Mouse (Mus musculus): Measurements from ENCODE around the gene Gm3336. TPM values are rescaled to one million over a fixed set of nuclear protein-coding genes. Genes with fewer than 3 reads are reported as not detected.

The Gm3336 gene
- total RNA-seq, 1 experiment from 2014 or later = not detected

DNA sequence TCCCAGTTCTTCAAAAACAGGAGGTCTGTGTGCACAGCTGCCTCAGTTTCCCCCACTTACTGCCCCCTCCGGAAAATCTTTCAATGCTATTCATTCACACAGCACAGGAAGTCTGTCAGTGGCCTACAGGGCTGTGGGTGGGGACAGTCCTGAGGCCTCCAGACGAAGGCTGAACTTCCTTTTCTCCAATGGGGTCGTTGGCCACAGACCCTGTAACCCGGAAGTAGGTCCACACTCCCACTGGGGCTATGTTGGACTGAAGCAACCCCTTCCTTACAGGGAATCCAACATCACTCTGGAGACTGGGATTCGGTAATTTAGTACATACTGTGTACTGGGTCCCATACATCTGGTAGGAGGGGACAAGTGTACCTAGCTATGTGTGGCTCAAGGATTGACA is 24.7 kb upstream of the Gm3336 start:
- ATAC-seq (replicated peaks; ENCODE audit: low read depth, poor library complexity, severe bottlenecking) = peak; percentile 24; the same call in 1 of the 2 replicates

DNA sequence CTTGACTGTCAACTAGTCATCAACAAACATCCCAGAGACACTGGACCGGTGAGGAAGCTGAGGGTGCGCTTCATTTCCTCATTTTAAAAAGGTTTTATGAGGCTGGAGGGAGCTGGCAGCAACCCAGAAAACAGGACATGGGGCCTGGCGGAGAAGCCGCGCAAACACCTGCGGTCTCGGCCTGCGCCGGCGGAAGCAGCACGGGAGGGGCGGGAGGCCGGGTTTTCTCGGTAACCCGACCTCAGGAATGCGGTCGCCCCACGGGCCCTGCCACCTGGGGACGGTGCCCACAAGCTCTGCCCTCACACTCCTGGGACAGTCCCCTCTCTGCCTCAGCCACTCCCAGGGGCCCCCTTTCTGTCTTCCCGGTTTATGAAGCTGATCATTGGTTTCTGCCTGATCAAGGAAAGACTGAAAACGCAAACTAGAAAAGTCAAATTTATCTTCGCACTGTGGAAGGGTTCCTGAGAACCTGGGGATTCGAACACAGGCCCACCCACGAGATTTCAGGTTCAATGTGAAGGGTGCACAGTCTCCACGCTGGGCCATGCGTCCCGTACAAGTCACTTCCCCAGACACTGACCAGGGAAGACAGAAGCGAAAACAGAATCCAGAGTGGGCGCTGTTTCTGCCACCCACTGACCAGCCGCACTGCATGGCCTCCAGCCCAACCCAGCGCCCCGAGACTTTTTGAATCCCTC is 22.9 kb upstream of the Gm3336 start:
- ATAC-seq (replicated peaks; ENCODE audit: low read depth, poor library complexity, severe bottlenecking) = peak; percentile 19

DNA sequence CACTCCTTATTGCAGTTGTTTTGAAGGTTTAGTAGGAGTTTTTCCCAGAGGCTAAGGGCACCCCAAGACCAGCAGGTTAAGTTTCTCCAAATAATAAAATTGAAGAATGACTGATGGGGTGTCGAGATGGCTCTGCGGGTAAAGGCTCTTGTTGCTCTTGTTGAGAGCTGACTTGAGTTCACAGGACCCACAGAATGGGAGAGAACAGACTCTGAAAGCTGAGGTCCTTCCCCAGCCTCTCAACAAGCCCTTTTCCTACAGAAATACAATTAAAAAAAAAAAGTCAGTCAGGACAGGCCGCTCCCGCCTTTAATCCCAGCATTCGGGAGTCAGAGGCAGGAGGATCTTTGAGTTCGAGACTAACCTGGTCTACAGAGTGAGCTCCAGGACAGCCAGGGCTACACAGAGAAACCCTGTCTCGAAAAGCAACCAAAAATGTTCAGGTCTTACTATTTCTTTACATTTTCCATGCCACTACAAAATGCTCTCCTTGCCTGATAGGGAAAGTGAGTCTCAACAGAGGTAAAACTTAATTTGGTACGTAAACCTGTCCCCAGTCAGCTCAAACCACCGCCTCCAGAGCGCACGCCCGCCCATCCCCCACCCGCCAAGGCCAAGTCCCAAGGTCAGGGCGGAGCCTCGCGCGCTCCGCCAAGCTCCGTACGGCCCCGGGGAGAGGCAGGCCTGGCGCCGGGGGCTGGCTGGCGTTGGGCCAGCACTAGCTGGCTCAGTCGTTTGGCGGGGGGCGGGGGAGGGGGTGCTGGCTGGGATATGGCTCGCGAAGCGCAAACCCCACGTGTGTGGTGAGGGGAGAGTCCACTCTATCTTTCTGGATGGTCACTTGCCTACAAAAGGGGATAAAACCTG is 22.1 kb upstream of the Gm3336 start:
- ATAC-seq (replicated peaks; ENCODE audit: low read depth, poor library complexity, severe bottlenecking) = no peak

DNA sequence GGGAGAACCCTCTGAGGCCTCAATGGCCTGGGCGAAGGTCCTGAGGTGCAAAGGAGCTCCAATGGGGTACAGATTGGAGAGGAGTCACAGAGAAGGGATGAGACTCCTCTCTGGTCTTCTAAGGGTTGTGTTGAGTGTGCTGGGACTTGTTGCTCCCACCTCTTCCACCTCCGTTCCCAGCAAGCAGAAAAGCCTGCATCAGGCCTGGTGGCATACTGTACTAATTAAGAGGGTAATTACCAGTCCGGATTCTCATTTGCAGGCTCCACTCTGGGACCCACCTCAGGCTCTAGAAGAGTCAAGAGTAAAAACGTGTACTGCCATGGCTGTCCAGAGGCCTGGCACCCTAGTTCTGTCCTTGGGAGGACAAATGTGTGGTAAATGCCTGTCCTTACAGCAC is 21.4 kb upstream of the Gm3336 start:
- ATAC-seq (replicated peaks; ENCODE audit: low read depth, poor library complexity, severe bottlenecking) = no peak

DNA sequence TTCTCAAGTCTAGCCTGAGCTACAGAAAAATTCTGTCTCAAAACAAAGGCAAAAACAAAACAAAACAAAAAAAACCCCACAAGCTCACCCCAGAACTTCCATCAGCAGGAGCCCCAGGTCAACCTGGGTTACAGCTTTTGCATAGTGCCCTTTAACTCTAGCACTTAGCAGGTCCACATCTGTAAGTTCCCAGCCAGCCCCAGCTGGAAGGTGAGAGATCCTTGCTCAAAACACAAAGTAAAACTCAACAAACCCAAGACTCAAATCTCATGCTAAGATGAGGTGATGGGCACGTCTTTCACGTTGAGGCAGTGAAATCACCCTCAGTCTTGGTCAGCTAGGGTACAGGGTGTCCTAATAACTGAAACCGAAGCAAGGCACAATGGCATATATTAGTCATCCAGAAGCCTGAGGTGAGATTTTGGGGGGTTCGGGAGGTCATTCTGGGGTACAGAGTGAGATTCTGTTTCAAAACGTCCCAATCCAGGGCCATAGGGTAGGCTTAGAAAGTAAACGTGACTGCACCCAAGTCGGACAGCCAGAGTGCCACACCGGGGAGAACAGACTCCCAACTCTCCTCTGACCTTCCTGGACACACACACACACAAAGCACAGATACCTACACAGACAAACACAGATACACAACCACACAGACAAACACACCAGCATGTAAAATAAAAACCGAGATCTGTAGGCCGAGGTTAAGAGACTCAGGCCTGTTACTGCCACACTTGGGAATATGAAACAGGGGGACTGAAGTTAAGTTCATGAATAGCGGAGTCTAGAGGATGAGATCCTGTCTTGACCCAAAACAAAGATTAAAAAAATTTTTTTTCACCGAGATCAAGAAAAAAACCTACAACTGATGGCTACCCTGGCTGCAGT is 20.7 kb upstream of the Gm3336 start:
- ATAC-seq (replicated peaks; ENCODE audit: low read depth, poor library complexity, severe bottlenecking) = no peak

DNA sequence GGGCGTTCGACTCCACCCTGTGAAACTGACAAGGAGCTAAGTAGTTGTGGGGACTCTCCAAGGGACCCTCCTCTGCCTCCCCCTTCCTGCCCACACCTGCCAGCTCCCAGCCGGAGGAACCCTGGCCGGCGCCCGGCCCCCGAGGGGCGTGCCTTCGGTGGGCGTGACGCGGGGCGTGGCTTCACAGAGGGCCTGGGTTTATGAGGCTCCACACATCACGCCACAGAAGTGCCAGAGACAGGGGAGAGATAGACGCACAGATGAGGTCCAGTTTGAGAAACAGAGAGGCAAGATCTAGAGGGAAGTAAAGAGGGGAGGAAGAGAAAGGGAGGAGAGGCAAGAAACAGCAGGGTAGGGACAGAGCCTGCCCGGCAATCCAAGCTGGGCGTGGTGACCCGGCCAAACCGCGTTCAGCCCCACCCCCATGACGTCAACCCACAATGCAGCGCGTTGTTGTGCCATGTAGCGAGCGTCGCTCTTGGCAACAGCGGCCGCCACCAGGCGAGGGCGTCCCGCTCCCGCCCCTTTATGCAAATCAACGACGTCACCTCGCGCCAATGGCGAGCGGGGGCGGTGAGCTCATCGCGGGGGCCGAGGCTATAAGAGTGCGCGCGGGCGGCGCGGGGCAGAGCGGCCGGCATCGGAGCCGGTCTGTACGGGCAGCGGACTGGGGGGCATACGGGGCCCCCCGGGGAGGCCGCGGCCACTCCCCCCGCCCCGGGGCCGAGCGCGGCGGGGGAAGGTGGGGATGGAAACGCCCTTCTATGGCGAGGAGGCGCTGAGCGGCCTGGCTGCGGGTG is 19.8 kb upstream of the Gm3336 start, which contains the start of gene Jund:
Gene Jund, plus strand, starts transcription at position 640 of the 800 bp plus-strand sequence.
- peak; percentile 45 for ATAC-seq (replicated peaks; ENCODE audit: low read depth, poor library complexity, severe bottlenecking)

DNA sequence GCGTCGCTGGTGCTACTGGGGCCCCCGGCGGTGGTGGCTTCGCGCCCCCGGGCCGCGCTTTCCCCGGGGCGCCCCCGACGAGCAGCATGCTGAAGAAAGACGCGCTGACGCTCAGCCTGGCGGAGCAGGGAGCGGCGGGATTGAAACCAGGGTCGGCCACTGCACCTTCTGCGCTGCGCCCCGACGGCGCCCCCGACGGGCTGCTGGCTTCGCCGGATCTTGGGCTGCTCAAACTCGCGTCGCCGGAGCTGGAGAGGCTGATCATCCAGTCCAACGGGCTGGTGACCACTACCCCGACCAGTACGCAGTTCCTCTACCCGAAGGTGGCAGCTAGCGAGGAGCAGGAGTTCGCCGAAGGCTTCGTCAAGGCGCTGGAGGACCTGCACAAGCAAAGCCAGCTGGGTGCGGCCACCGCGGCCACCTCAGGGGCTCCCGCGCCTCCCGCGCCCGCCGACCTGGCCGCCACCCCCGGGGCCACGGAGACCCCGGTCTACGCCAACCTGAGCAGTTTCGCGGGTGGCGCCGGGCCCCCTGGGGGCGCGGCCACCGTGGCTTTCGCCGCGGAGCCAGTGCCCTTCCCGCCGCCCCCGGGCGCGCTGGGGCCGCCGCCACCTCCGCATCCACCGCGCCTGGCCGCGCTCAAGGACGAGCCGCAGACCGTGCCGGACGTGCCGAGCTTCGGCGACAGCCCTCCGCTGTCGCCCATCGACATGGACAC is 19.1 kb upstream of the Gm3336 start:
- ATAC-seq (replicated peaks; ENCODE audit: low read depth, poor library complexity, severe bottlenecking) = peak; percentile 2

DNA sequence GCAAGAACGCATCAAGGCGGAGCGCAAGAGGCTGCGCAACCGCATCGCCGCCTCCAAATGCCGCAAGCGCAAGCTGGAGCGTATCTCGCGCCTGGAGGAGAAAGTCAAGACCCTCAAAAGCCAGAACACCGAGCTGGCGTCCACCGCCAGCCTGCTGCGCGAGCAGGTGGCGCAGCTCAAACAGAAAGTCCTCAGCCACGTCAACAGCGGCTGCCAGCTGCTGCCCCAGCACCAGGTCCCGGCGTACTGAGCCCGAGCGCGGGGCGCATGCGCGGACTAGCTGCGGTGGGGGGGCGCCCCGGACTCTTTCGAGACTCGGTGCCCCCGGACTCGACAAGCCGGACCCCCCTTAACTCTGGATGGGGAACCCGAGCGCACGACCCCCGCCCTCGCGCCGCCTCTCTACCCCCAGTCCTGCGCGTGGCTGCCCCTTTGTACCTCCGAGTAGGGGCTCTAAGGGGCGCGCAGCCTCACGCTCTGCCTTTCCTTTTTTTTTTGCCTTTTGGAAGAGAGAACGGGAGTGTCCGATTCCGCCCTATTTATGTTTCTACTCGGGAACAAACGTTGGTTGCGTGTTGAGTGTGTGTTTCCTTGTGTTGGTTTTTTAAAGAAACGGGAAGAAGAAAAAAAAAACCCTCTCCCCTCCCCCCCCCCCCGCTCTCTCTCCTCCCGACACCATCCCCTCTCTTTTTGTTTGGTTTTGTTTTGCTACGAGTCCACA is 18.3 kb upstream of the Gm3336 start:
- ATAC-seq (replicated peaks; ENCODE audit: low read depth, poor library complexity, severe bottlenecking) = no peak

DNA sequence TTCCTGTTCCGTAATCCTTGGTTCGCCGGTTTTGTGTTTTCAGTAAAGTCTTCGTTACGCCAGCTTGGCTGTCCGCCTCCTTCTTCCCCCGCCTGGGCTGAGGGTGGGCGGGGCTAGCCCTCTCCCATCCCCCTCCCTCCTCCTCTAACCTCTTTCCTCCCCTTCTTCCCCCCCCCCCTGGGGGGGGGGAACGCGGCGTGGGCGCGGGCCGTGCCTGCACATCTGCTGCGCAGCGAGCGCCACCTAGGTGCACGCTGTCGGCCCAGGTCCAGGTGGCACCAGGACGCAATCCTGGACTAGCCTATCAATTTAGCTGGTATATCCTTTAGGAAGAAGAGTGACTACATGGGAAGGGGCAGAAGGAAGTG is 17.8 kb upstream of the Gm3336 start:
- ATAC-seq (replicated peaks; ENCODE audit: low read depth, poor library complexity, severe bottlenecking) = peak; percentile 10

DNA sequence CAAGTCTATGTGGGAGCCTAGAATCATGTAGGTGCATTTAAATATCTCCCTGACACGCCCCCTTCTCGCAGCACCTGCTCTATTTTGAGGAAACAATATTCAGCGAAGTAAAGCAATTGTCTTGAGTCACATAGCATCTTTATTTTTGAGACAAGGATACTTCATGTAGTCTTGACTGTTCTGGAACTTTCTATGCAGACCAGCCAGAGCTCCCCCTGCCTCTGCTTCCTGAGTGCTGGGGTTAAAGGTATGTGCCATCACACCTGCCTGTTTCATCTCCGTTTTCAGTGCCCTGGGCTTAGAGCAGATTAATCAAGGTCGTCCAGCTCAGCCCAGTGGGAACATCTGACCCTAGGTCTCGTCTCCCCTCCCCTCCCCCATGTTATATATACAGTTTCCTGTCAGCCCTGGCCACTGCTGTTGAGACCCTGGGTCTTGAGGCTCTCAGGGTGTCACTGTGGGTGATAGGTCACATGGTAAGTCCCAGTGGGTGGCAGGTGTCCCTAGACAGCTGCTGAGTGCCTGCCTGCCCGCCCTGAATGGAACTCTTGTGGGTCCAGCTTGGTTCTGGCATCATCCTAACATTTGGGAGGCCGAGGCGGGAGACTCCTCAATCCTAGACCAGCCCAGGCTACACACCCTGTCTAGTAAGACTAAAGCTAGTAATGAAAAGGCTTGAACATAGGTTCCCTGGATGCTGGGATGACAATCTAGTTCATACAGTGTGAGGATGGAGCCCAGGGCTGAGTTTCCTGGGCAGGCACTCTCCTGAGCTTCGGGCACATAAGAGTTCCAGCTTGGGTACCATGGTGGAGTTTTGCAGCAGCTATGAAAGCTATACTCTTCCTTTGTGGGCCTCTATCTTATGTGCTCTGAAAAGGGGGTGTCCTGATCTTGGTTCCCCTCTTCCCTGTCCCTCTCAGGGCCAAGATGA is 17.0 kb upstream of the Gm3336 start:
- no peak for ATAC-seq (replicated peaks; ENCODE audit: low read depth, poor library complexity, severe bottlenecking)

DNA sequence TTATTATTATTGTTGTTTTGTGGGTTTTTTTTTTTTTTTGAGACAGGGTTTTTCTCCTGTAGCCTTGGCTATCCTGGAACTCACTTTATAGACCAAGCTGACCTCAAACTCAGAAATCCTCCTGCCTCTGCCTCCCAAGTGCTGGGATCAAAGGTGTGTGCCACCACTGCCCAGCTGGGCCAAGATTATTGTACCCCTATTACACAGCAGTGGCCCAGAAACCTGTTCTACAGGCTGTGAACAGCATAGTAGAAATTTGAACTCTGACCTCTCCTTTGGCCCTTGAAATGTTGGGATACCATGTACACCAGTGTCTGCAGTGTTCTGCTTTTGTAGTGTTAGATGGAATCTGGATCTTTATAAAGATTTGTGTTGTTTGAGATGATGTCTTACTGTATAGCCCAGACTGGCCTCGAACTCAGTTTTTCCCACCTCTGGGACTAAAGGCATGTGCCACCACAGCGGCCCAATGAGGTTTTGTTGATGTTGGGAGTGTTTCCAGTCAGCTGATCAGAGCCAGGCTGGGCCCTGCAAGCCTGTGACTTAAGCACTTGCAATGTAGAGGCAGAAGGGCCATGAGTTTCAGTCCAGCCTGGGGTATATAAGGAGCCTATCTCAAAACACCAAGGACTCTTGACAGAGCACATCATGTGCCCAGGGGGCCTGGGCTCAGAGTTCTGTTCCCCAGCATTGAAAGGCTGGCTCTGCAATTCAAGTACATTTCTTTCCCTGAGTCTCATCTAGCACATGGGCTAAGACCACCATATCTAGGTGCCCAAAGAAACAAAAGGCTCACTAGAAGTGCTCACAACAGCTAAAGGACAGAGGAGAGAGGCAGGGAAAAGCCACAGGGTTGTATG is 16.1 kb upstream of the Gm3336 start:
- ATAC-seq (replicated peaks; ENCODE audit: low read depth, poor library complexity, severe bottlenecking) = no peak

DNA sequence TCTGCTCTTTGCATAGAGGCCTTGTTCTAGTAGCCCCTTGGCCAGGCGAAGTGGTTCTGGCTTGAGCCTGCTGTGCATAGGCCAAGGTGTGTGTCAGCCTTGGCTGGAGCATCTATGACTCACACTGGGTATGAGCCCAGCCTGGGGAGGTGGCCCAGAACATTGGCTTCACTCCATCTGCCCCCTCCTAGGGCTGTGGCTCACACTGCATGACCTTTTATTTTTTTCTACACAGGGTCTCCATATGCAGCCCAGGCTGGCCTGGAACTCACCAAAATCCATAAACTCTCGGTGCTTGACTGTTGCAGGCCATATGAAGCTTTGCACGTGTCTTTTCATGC is 15.5 kb upstream of the Gm3336 start:
- no peak for ATAC-seq (replicated peaks; ENCODE audit: low read depth, poor library complexity, severe bottlenecking)

DNA sequence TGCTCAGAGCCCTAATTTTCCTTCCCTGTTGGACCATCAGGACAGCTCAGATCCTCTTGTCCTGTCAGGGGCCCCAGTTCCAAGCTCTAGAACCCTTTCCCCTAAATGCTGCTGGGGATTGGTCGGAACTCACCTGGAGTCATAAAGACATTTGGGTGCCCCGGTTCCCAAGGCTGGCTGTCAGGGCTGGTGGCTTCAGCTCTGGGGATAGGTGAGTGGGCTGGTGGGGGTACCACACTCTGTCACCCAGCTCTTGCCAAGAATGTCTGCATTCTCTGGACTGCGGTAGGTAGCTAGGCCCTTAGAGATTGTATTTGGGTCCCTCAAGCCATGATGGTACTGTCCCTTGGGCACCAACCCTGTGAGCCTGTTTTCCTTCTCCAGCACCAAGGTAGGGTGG is 15.1 kb upstream of the Gm3336 start, which contains the start of gene Iqcn:
Gene Iqcn, plus strand, starts transcription at position 171 of the 400 bp plus-strand sequence.
- no peak for ATAC-seq (replicated peaks; ENCODE audit: low read depth, poor library complexity, severe bottlenecking)

DNA sequence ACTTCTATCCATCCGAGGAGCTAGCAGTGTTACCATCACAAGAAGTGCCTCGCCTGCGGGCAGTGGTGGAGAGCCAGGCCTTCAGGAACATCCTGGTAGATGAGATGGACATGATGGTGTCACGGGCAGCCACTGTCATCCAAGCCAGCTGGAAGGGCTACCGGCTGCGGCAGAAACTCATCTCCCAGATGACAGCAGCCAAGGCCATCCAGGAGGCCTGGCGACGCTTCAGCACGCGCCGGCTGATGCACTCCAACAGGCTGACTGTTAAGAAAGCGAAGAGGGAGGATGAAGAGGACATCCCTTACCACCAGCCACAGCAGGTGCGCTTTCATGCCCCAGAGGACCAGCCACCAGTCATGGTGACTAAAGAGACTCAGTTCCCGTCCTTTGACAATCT is 10.1 kb upstream of the Gm3336 start:
- ATAC-seq (replicated peaks; ENCODE audit: low read depth, poor library complexity, severe bottlenecking) = no peak

DNA sequence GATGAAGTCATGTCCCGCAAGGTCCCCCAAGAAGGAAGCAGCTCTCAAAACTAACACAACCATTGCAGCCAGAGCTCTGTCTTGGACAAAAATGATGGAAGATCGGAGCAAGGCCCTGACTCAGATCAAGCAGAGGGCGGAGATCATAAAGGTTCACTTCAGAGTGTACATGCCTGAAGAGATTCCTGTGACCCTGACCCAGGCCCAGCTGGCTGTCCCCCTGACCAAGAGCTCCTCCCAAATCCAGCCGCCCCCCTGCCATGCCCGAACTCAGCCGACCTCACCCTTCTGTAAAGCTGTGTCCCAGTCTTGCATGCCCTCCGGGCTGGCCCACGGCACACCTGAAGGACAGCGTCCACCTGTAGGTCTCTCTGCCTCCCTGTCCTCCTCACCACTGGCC is 8.5 kb upstream of the Gm3336 start:
- no peak for ATAC-seq (replicated peaks; ENCODE audit: low read depth, poor library complexity, severe bottlenecking)

DNA sequence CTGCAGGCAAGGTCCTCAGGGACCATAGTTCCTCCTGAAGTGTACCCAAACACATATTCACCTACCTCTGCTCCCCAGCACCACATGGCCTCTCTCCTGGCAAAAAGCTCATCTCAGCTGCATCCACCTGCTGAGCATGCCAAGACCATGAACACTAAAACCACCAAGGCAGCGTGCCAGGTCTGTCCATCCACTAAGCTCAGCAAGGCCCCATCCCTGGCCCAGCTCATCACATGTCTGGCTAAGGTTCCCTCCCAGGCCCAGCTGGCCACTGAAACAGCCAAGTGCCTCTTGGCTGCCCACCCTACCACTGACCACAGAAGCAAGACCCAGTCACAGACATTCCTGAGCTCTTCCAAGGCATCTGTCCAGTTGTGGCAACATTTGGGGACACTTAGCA is 8.0 kb upstream of the Gm3336 start:
- ATAC-seq (replicated peaks; ENCODE audit: low read depth, poor library complexity, severe bottlenecking) = no peak

DNA sequence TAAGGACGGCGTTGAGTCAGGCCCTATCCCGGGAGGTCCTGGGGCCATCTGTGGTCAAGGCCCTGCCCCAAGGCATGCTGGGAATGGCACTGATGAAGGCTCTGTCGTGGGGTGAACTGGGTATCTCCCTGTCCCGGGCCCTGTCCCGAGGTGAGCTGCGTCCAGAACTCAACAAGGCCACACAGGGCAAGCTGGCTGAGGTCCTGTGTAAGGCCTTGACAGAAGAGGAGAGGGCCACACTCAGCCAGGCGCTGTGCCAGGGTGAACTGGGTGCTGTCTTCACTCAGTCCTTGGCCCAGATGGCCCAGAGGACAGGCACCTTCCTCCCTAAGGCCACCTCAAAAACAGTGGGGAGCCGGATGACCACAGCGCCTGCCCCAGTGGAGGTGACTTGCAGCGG is 7.3 kb upstream of the Gm3336 start:
- no peak for ATAC-seq (replicated peaks; ENCODE audit: low read depth, poor library complexity, severe bottlenecking)

Measured in common myeloid progenitor, adult 5-6 weeks (primary cell).